Mouse (Mus musculus) kidney, adult 11 months (tissue): ENCODE data around the gene Snx5.
A peak's percentile ranks its signal among the peaks of the same experiment; 100 is the strongest.

Experiments used
- DNase-seq: peaks from one replicate; pipeline ENCODE4 v3.0.0; 2022

The Snx5 gene

GRCm38 (mm10) chr2:144267004-144267730, 3.5 kb downstream of the Snx5 start:
- no peak for DNase-seq

- DNase-seq: no peak
These were observed 4.6 kb downstream of the Snx5 start for GRCm38 (mm10) chr2:144265916-144266683.

GRCm38 (mm10) chr2:144265120-144265488, 5.6 kb downstream of the Snx5 start:
- no peak for DNase-seq

- peak; percentile 54 for DNase-seq
These were observed 6.1 kb downstream of the Snx5 start for GRCm38 (mm10) chr2:144264398-144265119.

GRCm38 (mm10) chr2:144262837-144263236, 7.9 kb downstream of the Snx5 start:
- DNase-seq: no peak

GRCm38 (mm10) chr2:144250111-144250510, 20.6 kb downstream of the Snx5 start:
- no peak for DNase-seq

- DNase-seq: no peak
These were observed 21.9 kb downstream of the Snx5 start for GRCm38 (mm10) chr2:144248613-144249376.

GRCm38 (mm10) chr2:144247337-144247978, 23.2 kb downstream of the Snx5 start:
- DNase-seq: no peak

- no peak for DNase-seq
These were observed 24.4 kb downstream of the Snx5 start for GRCm38 (mm10) chr2:144246270-144246669.

GRCm38 (mm10) chr2:144245464-144245863, 25.2 kb downstream of the Snx5 start:
- DNase-seq: no peak

- DNase-seq: no peak
These were observed 30.4 kb downstream of the Snx5 start for GRCm38 (mm10) chr2:144240095-144240899.

GRCm38 (mm10) chr2:144239318-144239717, 31.4 kb downstream of the Snx5 start:
- no peak for DNase-seq

- no peak for DNase-seq
These were observed 32.4 kb downstream of the Snx5 start for GRCm38 (mm10) chr2:144238341-144238740.

- no peak for DNase-seq
These were observed 33.7 kb downstream of the Snx5 start for GRCm38 (mm10) chr2:144236791-144237584.

GRCm38 (mm10) chr2:144235776-144236175, 34.9 kb downstream of the Snx5 start:
- no peak for DNase-seq

GRCm38 (mm10) chr2:144233534-144233933, 37.2 kb downstream of the Snx5 start:
- DNase-seq: no peak

- DNase-seq: no peak
These were observed 39.6 kb downstream of the Snx5 start for GRCm38 (mm10) chr2:144231115-144231514.

GRCm38 (mm10) chr2:144230498-144230897, 40.2 kb downstream of the Snx5 start:
- peak; percentile 41 for DNase-seq

- DNase-seq: no peak
These were observed 41.1 kb downstream of the Snx5 start for GRCm38 (mm10) chr2:144229647-144230046.

- no peak for DNase-seq
These were observed 42.0 kb downstream of the Snx5 start for GRCm38 (mm10) chr2:144228521-144229346.
